In genomic region chr4:117636891-117637613, GRCm38 (mm10) we compare ENCODE assay signal across 14 mouse cellular contexts. TPM values are rescaled to one million over a fixed set of nuclear protein-coding genes. Genes with fewer than 3 reads are reported as not detected.
A peak's percentile ranks its signal among the peaks of the same experiment; 100 is the strongest.
DNase-seq lines count a peak whose midpoint lies in the region; ATAC-seq lines count a peak whose summit lies in the region.
"Had no signal": no experiment of that assay in that cellular context is flagged by ENCODE, and none has a peak within 500 bp of the region (broad histone marks: within the 10 kb centered on the region; RNA-seq: fewer than 3 reads in every experiment).

No protein-coding gene starts in this region.

- DNase-seq in neural tube, embryonic 11.5 days (ENCODE audit: low spot score): peak; percentile 50
- no peak for DNase-seq in neural tube, embryonic 10.5 days (ENCODE audit: extremely low spot score, low spot score)
- peak; percentile 84 for DNase-seq in midbrain, embryonic 11.5 days (ENCODE audit: low spot score, missing footprints)
- no peak for DNase-seq in embryo, embryonic 10 days (ENCODE audit: low spot score)
- DNase-seq in T-cell, adult 2 months (ENCODE audit: low spot score): no peak
- DNase-seq: heart, adult 18-20 months; kidney, adult 18-20 months; thymus, postnatal 14 days had no signal

- peak overlapping the region; percentile 37; the same call in 1 of the 2 replicates for H3K27ac ChIP-seq in neural tube, embryonic 11.5 days (ENCODE audit: low read depth, low read length)
- H3K27ac ChIP-seq in hindbrain, embryonic 12.5 days: peak overlapping the region; percentile 71
- H3K27ac ChIP-seq in midbrain, embryonic 11.5 days (ENCODE audit: low read depth, low read length): peak overlapping the region; percentile 17; the same call in 1 of the 2 replicates
- peak overlapping the region; percentile 34 for H3K27ac ChIP-seq in neural tube, embryonic 15.5 days (replicated peaks)
- H3K27ac ChIP-seq: liver, embryonic 14.5 days; stomach, embryonic 15.5 days had no signal

- H3K27me3 ChIP-seq in neural tube, embryonic 11.5 days (ENCODE audit: control insufficient read depth, insufficient read depth, low read length): no peaks in the 10 kb centered on the region
- H3K27me3 ChIP-seq in hindbrain, embryonic 12.5 days: no peaks in the 10 kb centered on the region
- no peaks in the 10 kb centered on the region for H3K27me3 ChIP-seq in midbrain, embryonic 11.5 days (ENCODE audit: control insufficient read depth, insufficient read depth, low read length)
- H3K27me3 ChIP-seq in neural tube, embryonic 15.5 days (replicated peaks): no peaks in the 10 kb centered on the region; the same call in none of the 2 replicates
- H3K27me3 ChIP-seq: stomach, embryonic 15.5 days had no signal

- WGBS in neural tube, embryonic 11.5 days: 64% methylated on average over 22 of the region's 22 CpGs
- WGBS in hindbrain, embryonic 12.5 days: 58% methylated on average over 22 of the region's 22 CpGs
- 19% methylated on average over 22 of the region's 22 CpGs for WGBS in midbrain, embryonic 11.5 days
- 44% methylated on average over 22 of the region's 22 CpGs for WGBS in neural tube, embryonic 15.5 days

- no peaks in the 10 kb centered on the region for H3K9me3 ChIP-seq in neural tube, embryonic 11.5 days (ENCODE audit: control insufficient read depth, low read length)
- H3K9me3 ChIP-seq in hindbrain, embryonic 12.5 days (replicated peaks): no peaks in the 10 kb centered on the region
- no peaks in the 10 kb centered on the region for H3K9me3 ChIP-seq in midbrain, embryonic 11.5 days (ENCODE audit: control insufficient read depth, low read length)
- H3K9me3 ChIP-seq in neural tube, embryonic 15.5 days (replicated peaks): no peaks in the 10 kb centered on the region
- H3K9me3 ChIP-seq: stomach, embryonic 15.5 days had no signal

- no peaks in the 10 kb centered on the region for H3K36me3 ChIP-seq in neural tube, embryonic 11.5 days (ENCODE audit: control insufficient read depth, insufficient read depth, low read length)
- peaks cover 8% of the 10 kb centered on the region for H3K36me3 ChIP-seq in hindbrain, embryonic 12.5 days
- no peaks in the 10 kb centered on the region for H3K36me3 ChIP-seq in midbrain, embryonic 11.5 days (ENCODE audit: control insufficient read depth, insufficient read depth, low read length)
- no peaks in the 10 kb centered on the region for H3K36me3 ChIP-seq in neural tube, embryonic 15.5 days
- H3K36me3 ChIP-seq: stomach, embryonic 15.5 days had no signal

- no peak overlapping the region for H3K9ac ChIP-seq in neural tube, embryonic 11.5 days (ENCODE audit: low read length)
- peak overlapping the region; percentile 25; the same call in 1 of the 2 replicates for H3K9ac ChIP-seq in hindbrain, embryonic 12.5 days
- H3K9ac ChIP-seq in midbrain, embryonic 11.5 days (ENCODE audit: low read length): peak overlapping the region; percentile 26; the same call in 1 of the 2 replicates
- H3K9ac ChIP-seq in neural tube, embryonic 15.5 days (replicated peaks): no peak overlapping the region
- H3K9ac ChIP-seq: liver, embryonic 14.5 days; stomach, embryonic 15.5 days had no signal

- H3K4me1 ChIP-seq in neural tube, embryonic 11.5 days (ENCODE audit: control insufficient read depth, insufficient read depth, low read length): 0 out of 2 replicates have a peak, but pooled peaks cover 2% of the 10 kb centered on the region
- peaks cover 11% of the 10 kb centered on the region for H3K4me1 ChIP-seq in hindbrain, embryonic 12.5 days
- peaks cover 9% of the 10 kb centered on the region for H3K4me1 ChIP-seq in midbrain, embryonic 11.5 days (ENCODE audit: control insufficient read depth, insufficient read depth, low read length)
- peaks cover 17% of the 10 kb centered on the region for H3K4me1 ChIP-seq in neural tube, embryonic 15.5 days

- no peak for ATAC-seq in neural tube, embryonic 11.5 days (ENCODE audit: insufficient read depth, low FRiP score, low TSS enrichment)
- peak; percentile 78 for ATAC-seq in hindbrain, embryonic 12.5 days (ENCODE audit: low FRiP score)
- no peak for ATAC-seq in midbrain, embryonic 11.5 days (ENCODE audit: low FRiP score)
- ATAC-seq in neural tube, embryonic 15.5 days (ENCODE audit: low FRiP score): peak; percentile 64; the same call in 1 of the 2 replicates
- ATAC-seq in erythroblast, adult 5-6 weeks (replicated peaks; ENCODE audit: low FRiP score, poor library complexity, severe bottlenecking): no peak
- ATAC-seq: CD4-positive, CD25-positive, alpha-beta regulatory T cell, adult 4 months had no signal

- no peak overlapping the region for H3K4me3 ChIP-seq in neural tube, embryonic 11.5 days (ENCODE audit: low read depth, low read length)
- no peak overlapping the region for H3K4me3 ChIP-seq in hindbrain, embryonic 12.5 days
- no peak overlapping the region for H3K4me3 ChIP-seq in midbrain, embryonic 11.5 days (ENCODE audit: low read depth, low read length)
- no peak overlapping the region for H3K4me3 ChIP-seq in neural tube, embryonic 15.5 days (replicated peaks)
- H3K4me3 ChIP-seq: stomach, embryonic 15.5 days had no signal

- no peak overlapping the region for H3K4me2 ChIP-seq in neural tube, embryonic 11.5 days (ENCODE audit: low read depth)
- no peak overlapping the region for H3K4me2 ChIP-seq in hindbrain, embryonic 12.5 days (replicated peaks)
- no peak overlapping the region for H3K4me2 ChIP-seq in midbrain, embryonic 11.5 days
- H3K4me2 ChIP-seq in neural tube, embryonic 15.5 days: no peak overlapping the region
- H3K4me2 ChIP-seq: stomach, embryonic 15.5 days had no signal

RNA-seq across cellular contexts. Expression of gene Dmap1, which starts 45.0 kb away (rescaled TPM):
- polyA plus RNA-seq in neural tube, embryonic 11.5 days (2014; fragmentation: Nextera tagmentation; extraction: Ambion mirVana): 80.3 and 85.3 TPM in 2 replicates
- polyA plus RNA-seq in hindbrain, embryonic 12.5 days (2016; fragmentation: Nextera tagmentation; extraction: Ambion mirVana): 70.3 and 72.1 TPM in 2 replicates
- polyA plus RNA-seq in midbrain, embryonic 11.5 days (2014; fragmentation: Nextera tagmentation; extraction: Ambion mirVana): 80.7 and 81.2 TPM in 2 replicates
- polyA plus RNA-seq in neural tube, embryonic 15.5 days (2015; fragmentation: Nextera tagmentation; extraction: Ambion mirVana): 70.7 and 73.1 TPM in 2 replicates
- 5.6 and 9.8 TPM in 2 replicates for total RNA-seq in erythroblast, adult 5-6 weeks (2015; ENCODE audit: low replicate concordance)
- total RNA-seq in erythroblast, adult 5-6 weeks (2017; ENCODE audit: low replicate concordance): 6.7 and 17.0 TPM in 2 replicates

Comparison
In these comparisons a context has a peak if more than half of its experiments do, and no peak if none do; other contexts are left out.
1. ATAC-seq: peak in hindbrain, embryonic 12.5 days (single experiment) and neural tube, embryonic 15.5 days (single experiment); none in neural tube, embryonic 11.5 days (single experiment), midbrain, embryonic 11.5 days (single experiment) and erythroblast, adult 5-6 weeks (single experiment).
2. DNase-seq: peak in neural tube, embryonic 11.5 days (single experiment) and midbrain, embryonic 11.5 days (single experiment); none in neural tube, embryonic 10.5 days (single experiment), embryo, embryonic 10 days (single experiment) and T-cell, adult 2 months (single experiment).
3. H3K27ac ChIP-seq: peak in every context shown above with its lines; median percentile 71 in hindbrain, embryonic 12.5 days; 37 in neural tube, embryonic 11.5 days; 34 in neural tube, embryonic 15.5 days; 17 in midbrain, embryonic 11.5 days.
4. H3K9ac ChIP-seq: peak in hindbrain, embryonic 12.5 days (single experiment) and midbrain, embryonic 11.5 days (single experiment); none in neural tube, embryonic 11.5 days (single experiment) and neural tube, embryonic 15.5 days (single experiment).